Mouse (Mus musculus) cerebellum, adult 2 months (tissue): Measurements from ENCODE around the gene Actrt2.

Source experiments
- CTCF ChIP-seq: fragments of 200-500 bp; IDR thresholded peaks from 2 replicates; pipeline ENCODE4 v1.5.1; 2011; ENCODE audit warnings: low read depth, mild to moderate bottlenecking, control low read depth, low read length, moderate library complexity, borderline replicate concordance; ENCODE audit not compliant: insufficient read depth
- POLR2A ChIP-seq: fragments of 200-500 bp; IDR thresholded peaks from 2 replicates; pipeline ENCODE4 v1.6.1; 2011; ENCODE audit warnings: low read length, control low read depth, borderline replicate concordance; ENCODE audit not compliant: insufficient read depth

- TF ChIP-seq CTCF (no peak), POLR2A (no peak)
Observed at GRCm38 (mm10) chr4:154649083-154649747, 18.5 kb downstream of the Actrt2 start.
